Mouse (Mus musculus) monocyte, adult 2 months (primary cell): ENCODE measurements around the gene Baz2a.
A peak's percentile ranks its signal among the peaks of the same experiment; 100 is the strongest.

ENCODE experiments used
- DNase-seq, 2 experiments: peaks; one replicate each; pipeline ENCODE4 v3.0.0; 2022; ENCODE audit warnings: low spot score in 2 of 2, low read depth in 1 of 2

Gene Baz2a

DNA sequence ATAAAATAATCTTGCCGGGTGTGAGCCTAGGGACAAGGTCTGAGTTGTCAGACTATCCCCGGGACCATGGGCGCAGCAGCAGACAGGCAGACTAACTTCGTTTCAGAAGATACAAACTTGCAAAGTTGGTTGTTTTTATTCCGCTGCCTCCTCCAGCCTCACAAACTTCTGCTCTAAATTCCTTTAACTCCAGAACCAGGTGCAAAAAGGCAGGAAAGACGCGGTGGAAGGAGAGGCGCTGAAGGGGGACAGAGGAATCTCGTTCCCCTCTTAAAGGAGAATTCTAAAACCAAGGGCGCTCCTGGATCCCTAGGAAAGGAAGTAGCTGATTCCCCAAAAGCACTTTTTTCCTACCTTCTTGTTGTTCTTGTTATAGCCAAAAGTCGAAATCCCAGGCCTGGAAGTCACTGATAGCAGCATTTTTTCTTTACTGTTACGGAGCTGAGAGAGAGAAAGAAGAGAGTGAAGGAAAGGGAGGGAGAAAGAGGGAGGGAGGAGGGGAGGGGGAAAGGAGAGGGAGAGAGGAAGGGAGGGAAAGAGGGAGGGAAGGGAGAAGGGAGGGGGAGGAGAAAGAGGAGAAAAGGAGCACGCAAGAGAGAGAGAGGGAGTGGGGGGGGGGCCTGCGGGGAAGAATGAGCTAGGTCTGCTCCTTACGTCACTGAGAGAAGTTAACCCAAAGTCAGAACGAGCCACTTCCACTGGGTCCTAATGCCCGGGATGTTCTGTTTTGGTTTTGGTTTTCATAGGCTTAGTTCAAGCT, 84.8 kb downstream of the Baz2a start:
- DNase-seq = peak in 1 of 2 experiments; percentile 15

DNA sequence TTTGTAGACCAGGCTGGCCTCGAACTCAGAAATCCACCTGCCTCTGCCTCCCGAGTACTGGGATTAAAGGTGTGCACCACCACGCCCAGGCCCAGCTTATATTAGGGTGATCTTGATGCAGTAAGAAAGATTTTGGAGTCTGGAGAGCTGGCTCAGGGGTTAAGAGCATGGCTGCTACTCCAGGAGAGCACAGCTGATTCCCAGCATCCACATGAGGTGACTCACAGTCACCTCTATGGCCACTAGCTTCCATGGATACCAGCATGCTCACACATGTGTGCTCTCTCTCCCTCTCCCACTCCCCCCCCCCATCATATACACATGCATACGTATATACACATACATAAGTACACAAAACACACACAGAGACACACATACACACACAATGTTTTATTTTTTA, 85.9 kb downstream of the Baz2a start:
- no peak for DNase-seq
